Mouse (Mus musculus): ENCODE data around the gene Gabarapl2. TPM values are rescaled to one million over a fixed set of nuclear protein-coding genes. Genes with fewer than 3 reads are reported as not detected.

Gabarapl2 gene
- polyA plus RNA-seq, 1 experiment from 2014 or later: 167 TPM

DNA sequence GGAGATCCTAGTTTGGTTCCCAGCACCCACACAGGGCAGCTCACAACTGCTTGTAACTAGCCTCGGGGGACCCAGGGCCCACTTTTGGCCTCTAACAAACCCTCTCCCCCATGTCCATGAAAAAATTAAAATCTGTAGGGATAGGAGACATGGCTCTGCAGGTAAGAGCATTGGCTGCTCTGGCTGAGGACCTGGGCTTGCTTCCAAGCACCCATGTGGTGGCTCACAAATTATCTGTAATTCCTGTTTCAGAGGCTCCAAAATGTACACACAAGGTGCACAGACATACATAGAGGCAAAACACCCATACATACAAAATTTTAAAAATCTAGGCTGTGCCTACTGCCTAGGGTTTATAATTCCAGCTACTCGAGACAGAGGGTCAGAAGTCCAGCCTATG is 16.7 kb downstream of the Gabarapl2 start:
- 88% methylated on average over 2 of the region's 2 CpGs for WGBS
- Histone ChIP-seq H3K4me2 (no peak overlapping the region), H3K4me1 (peaks cover 8% of the 10 kb centered on the region), H3K9me3 (no peaks in the 10 kb centered on the region), H3K9ac (no peak overlapping the region), H3K27me3 (no peaks in the 10 kb centered on the region), H3K27ac (no peak overlapping the region), H3K36me3 (peaks cover 62% of the 10 kb centered on the region), H3K4me3 (no peak overlapping the region)
- no peak for ATAC-seq (ENCODE audit: insufficient number of reproducible peaks, insufficient read depth, low FRiP score, low TSS enrichment, low read depth)

DNA sequence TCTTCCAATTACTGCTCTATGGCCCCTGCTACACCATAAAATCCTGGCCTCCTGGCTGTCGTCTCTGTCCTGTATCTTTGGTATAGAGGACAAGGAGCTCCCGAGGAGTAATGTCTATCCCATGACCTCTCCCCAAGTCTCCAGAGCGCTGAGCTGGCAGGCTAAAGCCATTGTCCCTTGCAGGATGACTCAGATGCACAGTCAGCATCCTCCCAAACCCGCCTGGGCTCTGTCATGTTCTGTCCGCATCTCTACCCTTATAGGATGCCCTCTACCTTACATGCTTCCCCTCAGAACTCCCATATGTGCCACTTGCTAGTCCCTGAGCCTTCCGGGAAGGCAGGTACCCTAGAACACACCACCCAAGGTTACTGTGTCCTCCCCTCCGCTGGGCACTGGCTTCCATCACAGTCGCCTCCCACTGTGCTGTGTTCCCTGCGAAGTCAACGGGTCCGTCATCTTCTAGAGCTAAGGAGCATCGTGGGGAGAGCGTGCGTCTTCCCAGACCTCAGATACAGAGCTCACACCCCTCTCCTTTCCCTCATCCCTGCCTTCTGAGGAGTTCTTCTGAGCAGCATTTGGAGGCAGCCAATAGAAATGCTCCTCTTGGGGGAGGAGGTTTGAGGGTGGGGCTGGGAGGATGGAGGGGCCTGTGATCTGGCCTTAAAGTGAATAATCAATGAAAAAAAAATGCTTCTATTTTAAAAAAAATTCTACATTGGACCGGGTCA is 20.3 kb downstream of the Gabarapl2 start:
- Histone ChIP-seq H3K27ac (no peak overlapping the region), H3K9me3 (no peaks in the 10 kb centered on the region), H3K4me3 (no peak overlapping the region), H3K36me3 (peaks cover 33% of the 10 kb centered on the region), H3K4me1 (peaks cover 10% of the 10 kb centered on the region), H3K9ac (no peak overlapping the region), H3K27me3 (no peaks in the 10 kb centered on the region), H3K4me2 (no peak overlapping the region)
- ATAC-seq (ENCODE audit: insufficient number of reproducible peaks, insufficient read depth, low FRiP score, low TSS enrichment, low read depth): no peak
- WGBS: 76% methylated on average over 15 of the region's 15 CpGs

DNA sequence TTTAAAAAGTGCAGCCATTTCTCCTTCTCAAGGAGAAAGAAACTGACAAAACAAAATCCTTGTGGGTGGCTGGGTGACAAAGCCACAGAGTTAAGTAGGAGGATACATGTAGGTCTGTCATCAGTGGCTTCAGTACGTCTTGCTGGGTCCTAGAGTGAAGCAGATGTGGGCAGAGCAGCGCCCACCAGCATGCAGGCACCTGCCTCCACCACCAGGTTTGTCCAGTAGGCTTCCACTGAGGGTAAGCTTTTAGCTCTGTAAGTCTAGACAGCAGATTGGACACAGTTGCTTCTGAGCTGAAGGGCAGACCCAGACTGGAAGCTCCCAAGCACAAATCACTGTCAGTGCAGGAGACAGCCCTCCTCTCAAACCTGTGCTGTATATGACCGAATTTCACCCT is 20.8 kb downstream of the Gabarapl2 start:
- no peak for ATAC-seq (ENCODE audit: insufficient number of reproducible peaks, insufficient read depth, low FRiP score, low TSS enrichment, low read depth)
- WGBS: 73% methylated on average over 3 of the region's 3 CpGs
- no peak overlapping the region for H3K27ac ChIP-seq
- H3K36me3 ChIP-seq: peaks cover 28% of the 10 kb centered on the region
- peaks cover 10% of the 10 kb centered on the region for H3K4me1 ChIP-seq
- H3K9me3 ChIP-seq: no peaks in the 10 kb centered on the region
- no peak overlapping the region for H3K4me2 ChIP-seq
- no peak overlapping the region for H3K9ac ChIP-seq
- no peak overlapping the region for H3K4me3 ChIP-seq
- H3K27me3 ChIP-seq: no peaks in the 10 kb centered on the region

DNA sequence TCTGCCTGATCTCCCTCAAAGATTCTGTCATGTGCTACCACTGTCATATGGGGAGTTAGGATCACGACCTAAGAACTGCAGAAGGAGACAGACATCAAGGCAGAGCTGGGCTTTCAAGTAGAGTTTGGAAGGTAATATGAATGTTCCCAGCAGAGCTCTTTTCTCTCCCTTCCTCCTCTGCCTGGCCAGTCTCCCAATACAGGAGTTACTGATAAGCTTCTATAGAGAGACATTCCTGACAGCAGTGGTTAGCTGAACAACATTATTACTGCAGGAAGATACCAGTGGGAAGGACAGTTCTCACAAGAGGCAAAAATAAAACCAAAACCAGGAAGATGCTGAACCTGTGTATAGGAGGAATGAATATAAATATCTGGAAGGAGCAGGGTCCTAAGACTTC is 22.1 kb downstream of the Gabarapl2 start:
- H3K27me3 ChIP-seq: no peaks in the 10 kb centered on the region
- WGBS: 68% methylated on average over 1 of the region's 1 CpGs
- ATAC-seq (ENCODE audit: insufficient number of reproducible peaks, insufficient read depth, low FRiP score, low TSS enrichment, low read depth): no peak

DNA sequence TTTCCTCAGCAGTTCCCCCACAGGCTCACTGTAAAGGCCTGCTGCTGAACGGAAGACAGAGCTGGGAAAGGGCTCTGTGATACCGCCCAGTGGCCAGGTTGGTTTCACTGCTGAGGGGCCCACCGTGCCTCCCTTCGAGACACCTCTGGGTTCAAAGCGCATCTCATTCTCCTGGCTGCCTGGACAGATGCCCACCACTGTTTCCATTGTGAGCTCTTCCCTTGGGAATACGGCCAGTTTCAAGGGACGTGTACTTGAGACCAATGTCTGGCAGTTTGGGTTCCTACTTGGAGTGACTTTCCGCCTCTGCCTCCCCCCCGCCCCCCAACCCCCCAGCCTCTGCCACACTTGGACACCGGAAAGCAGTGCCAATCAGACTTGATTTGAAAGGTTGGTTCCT is 22.6 kb downstream of the Gabarapl2 start:
- Histone ChIP-seq H3K27ac (no peak overlapping the region), H3K36me3 (peaks cover 29% of the 10 kb centered on the region), H3K27me3 (no peaks in the 10 kb centered on the region), H3K4me1 (peaks cover 10% of the 10 kb centered on the region), H3K4me2 (no peak overlapping the region), H3K4me3 (no peak overlapping the region), H3K9me3 (no peaks in the 10 kb centered on the region), H3K9ac (no peak overlapping the region)
- WGBS: 76% methylated on average over 10 of the region's 10 CpGs
- no peak for ATAC-seq (ENCODE audit: insufficient number of reproducible peaks, insufficient read depth, low FRiP score, low TSS enrichment, low read depth)

More for the DNA sequence above, 22.1 kb downstream of the Gabarapl2 start:
- H3K4me2 ChIP-seq: no peak overlapping the region
- no peak overlapping the region for H3K27ac ChIP-seq
- H3K36me3 ChIP-seq: peaks cover 24% of the 10 kb centered on the region
- no peak overlapping the region for H3K4me3 ChIP-seq
- no peaks in the 10 kb centered on the region for H3K9me3 ChIP-seq
- H3K4me1 ChIP-seq: peaks cover 10% of the 10 kb centered on the region
- H3K9ac ChIP-seq: no peak overlapping the region

DNA sequence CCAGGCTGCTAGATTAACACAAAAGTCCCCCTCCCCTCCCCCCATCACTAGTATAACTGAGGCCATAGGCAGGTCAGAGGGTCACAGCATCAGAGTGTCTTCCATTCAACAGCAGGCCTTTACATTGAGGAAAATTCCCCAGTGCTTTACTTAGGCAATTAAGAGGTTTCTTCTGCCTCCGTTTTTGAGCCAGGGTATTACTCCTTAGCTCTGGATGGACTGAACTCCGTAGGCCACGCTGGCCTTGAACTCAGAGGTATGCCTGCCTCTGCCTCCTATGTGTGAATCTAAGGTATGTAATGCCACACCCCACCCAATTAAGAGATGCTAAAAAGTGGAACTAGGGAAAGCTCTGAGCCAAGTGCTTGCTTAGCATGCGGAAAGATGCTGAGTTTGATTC is 23.0 kb downstream of the Gabarapl2 start:
- no peak overlapping the region for H3K27ac ChIP-seq
- H3K9ac ChIP-seq: no peak overlapping the region
- no peaks in the 10 kb centered on the region for H3K27me3 ChIP-seq
- 83% methylated on average over 4 of the region's 4 CpGs for WGBS
- peaks cover 10% of the 10 kb centered on the region for H3K4me1 ChIP-seq
- H3K36me3 ChIP-seq: peaks cover 30% of the 10 kb centered on the region
- H3K4me2 ChIP-seq: no peak overlapping the region
- no peaks in the 10 kb centered on the region for H3K9me3 ChIP-seq
- ATAC-seq (ENCODE audit: insufficient number of reproducible peaks, insufficient read depth, low FRiP score, low TSS enrichment, low read depth): no peak
- no peak overlapping the region for H3K4me3 ChIP-seq

DNA sequence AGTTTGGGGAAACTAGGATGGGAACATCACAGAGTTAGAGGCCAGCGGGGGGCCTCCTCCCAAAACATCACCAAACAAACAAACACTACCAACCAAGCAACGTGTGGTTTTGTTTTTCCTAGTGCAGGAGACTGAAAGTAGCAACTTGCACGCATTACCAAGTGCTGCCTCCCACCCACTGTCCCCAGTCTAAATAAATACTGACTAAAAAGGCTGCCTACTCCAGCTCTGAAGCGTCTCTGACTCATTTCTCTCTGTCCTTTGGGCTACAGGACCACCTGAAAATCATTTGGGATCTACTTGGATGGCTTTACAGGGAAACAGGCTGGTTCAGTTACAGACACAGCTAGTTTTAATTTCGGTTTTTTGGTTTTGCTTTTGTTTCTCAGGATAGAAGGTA is 23.8 kb downstream of the Gabarapl2 start:
- peaks cover 24% of the 10 kb centered on the region for H3K36me3 ChIP-seq
- H3K9ac ChIP-seq: no peak overlapping the region
- H3K4me1 ChIP-seq: peaks cover 10% of the 10 kb centered on the region
- H3K4me3 ChIP-seq: no peak overlapping the region
- no peaks in the 10 kb centered on the region for H3K27me3 ChIP-seq
- no peak overlapping the region for H3K4me2 ChIP-seq
- H3K9me3 ChIP-seq: no peaks in the 10 kb centered on the region
- peak overlapping the region; percentile 48 for H3K27ac ChIP-seq
- WGBS: 41% methylated on average over 5 of the region's 5 CpGs
- ATAC-seq (ENCODE audit: insufficient number of reproducible peaks, insufficient read depth, low FRiP score, low TSS enrichment, low read depth): no peak

DNA sequence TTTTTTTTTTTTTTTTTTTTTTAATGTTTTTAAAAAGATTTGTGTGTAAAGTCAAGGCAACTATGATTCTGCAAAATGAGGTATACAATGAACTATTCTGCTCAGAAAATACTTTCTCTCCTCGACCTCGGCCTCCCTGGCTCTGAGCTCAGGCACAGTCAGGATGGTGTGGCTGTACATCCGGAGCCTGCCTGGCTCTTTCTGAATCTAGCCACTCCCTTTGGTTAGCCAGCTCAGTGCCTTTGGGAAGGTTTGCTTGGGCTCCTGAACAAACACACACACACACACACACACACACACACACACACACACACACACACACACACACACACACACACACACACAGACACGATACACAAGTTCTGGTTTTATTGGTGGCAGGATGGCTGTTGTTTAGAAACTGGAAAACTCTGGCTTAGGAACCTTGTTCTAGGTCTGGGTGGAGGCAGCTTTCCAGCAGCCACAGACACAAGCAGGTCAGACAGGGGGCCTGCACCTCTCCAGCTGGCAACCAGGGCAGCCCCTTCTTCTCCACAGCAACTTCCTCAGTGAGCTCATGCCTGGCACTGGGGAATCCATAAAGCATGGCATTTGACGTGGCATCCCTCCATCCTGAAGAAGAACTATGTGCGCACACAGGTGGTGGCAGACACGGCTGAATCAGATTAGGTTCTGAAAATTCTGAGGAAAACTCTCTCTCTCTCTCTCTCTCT is 24.5 kb downstream of the Gabarapl2 start:
- ATAC-seq (ENCODE audit: insufficient number of reproducible peaks, insufficient read depth, low FRiP score, low TSS enrichment, low read depth): no peak
- Histone ChIP-seq H3K9ac (no peak overlapping the region), H3K9me3 (no peaks in the 10 kb centered on the region), H3K4me2 (no peak overlapping the region), H3K27me3 (no peaks in the 10 kb centered on the region), H3K4me3 (no peak overlapping the region), H3K36me3 (peaks cover 20% of the 10 kb centered on the region), H3K4me1 (peaks cover 10% of the 10 kb centered on the region), H3K27ac (peak overlapping the region; percentile 48; the same call in 1 of the 2 replicates)
- 72% methylated on average over 7 of the region's 7 CpGs for WGBS

DNA sequence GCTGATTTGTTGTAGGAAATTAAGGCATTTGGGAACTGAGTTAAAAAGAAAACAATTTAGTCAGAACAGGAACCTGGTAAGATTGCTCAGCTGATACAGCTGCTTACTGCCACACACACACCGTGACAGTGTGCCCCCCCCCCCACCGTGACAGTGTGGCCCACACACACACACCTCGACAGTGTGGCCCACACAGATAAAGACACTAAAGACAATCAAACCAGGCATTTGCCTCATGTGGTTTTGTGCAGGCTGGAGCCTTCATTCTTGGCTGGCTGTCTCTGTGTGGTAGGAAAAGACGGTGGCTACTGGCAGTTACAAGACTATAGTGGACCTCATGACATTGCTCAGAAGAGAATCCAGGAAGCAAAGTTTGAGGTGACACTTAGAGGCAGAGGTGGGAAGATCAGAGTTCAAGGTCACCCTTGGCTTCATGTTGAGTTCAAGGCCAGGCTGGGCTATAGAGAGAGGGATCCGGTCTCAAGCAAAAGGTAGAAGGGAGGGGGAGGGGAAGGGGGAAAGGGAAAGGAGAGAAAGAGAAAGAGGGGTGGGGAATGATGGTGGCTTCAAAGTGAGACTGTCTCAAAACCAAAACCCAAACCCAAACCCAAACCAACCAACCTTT is 26.9 kb downstream of the Gabarapl2 start:
- ATAC-seq (ENCODE audit: insufficient number of reproducible peaks, insufficient read depth, low FRiP score, low TSS enrichment, low read depth): no peak
- no peak overlapping the region for H3K4me2 ChIP-seq
- no peaks in the 10 kb centered on the region for H3K9me3 ChIP-seq
- 86% methylated on average over 5 of the region's 5 CpGs for WGBS
- H3K4me3 ChIP-seq: no peak overlapping the region
- peaks cover 40% of the 10 kb centered on the region for H3K36me3 ChIP-seq
- no peak overlapping the region for H3K27ac ChIP-seq
- no peaks in the 10 kb centered on the region for H3K27me3 ChIP-seq
- peaks cover 7% of the 10 kb centered on the region for H3K4me1 ChIP-seq
- H3K9ac ChIP-seq: no peak overlapping the region

DNA sequence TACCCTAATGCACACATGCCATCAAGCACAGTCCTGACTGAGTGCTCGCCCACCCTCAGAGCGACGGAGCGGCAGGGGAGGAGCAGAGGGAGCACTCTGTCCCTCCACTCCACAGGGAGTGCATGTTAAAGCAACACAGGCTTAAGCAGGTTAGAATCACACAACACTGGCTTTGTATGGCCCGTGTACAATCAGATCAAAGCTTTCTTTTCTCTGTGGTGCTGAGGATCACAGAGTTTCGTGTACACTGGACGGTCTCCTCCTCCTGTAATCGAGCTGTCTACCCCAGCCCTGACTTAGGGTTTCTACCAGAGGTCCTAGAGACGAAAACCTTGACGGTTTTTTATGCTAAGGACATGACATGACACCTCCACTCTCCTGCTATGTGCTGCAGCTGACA is 28.0 kb downstream of the Gabarapl2 start:
- Histone ChIP-seq H3K9ac (no peak overlapping the region), H3K36me3 (peaks cover 49% of the 10 kb centered on the region), H3K9me3 (no peaks in the 10 kb centered on the region), H3K4me1 (peaks cover 7% of the 10 kb centered on the region), H3K4me2 (no peak overlapping the region), H3K27ac (no peak overlapping the region), H3K4me3 (no peak overlapping the region), H3K27me3 (no peaks in the 10 kb centered on the region)
- ATAC-seq (ENCODE audit: insufficient number of reproducible peaks, insufficient read depth, low FRiP score, low TSS enrichment, low read depth): no peak
- 82% methylated on average over 10 of the region's 10 CpGs for WGBS

DNA sequence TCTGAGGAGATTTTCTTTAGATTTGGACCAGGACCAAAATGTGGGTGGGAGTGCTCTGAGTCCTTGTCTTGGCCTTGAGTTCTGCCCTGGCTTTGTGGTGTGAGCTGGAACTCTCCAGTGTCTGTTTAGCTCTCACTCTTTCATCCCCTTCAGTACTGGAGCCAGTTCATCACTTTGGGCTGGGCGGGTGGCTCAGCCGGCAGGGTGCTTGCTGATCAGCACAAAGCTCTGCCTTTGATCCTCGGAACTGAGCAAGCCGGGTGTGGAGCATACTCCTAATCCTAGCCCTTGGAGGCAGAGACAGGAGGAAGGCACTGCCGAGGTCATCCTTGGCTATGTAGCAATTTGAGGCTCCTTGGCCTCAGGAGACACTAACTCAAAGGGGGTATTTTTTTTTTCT is 28.5 kb downstream of the Gabarapl2 start:
- peaks cover 7% of the 10 kb centered on the region for H3K4me1 ChIP-seq
- H3K36me3 ChIP-seq: peaks cover 54% of the 10 kb centered on the region
- H3K27me3 ChIP-seq: no peaks in the 10 kb centered on the region
- H3K9ac ChIP-seq: no peak overlapping the region
- no peak for ATAC-seq (ENCODE audit: insufficient number of reproducible peaks, insufficient read depth, low FRiP score, low TSS enrichment, low read depth)
- H3K27ac ChIP-seq: no peak overlapping the region
- H3K9me3 ChIP-seq: 0 out of 2 replicates have a peak, but pooled peaks cover under 1% of the 10 kb centered on the region
- H3K4me2 ChIP-seq: no peak overlapping the region
- no peak overlapping the region for H3K4me3 ChIP-seq
- 37% methylated on average over 5 of the region's 5 CpGs for WGBS

DNA sequence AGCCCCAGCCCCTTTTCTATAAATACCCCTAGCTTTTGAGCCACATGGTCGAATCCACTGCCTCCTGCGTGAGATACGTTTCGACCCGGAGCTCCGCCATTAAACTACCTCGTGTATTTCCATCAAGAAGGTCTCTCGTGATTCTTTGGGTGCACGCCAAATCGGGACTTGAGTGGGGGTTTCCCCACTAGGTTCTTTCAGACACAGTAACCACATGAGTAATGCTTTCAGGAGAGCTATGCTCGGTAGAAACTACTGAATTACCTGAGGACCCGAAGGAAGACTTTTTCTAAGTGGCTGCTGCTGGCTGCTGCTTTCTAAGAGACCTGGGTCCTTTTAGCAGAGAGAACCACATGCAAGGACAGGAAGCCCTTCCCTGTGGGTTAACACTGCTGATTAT is 33.6 kb downstream of the Gabarapl2 start:
- H3K36me3 ChIP-seq: peaks cover 78% of the 10 kb centered on the region
- no peak overlapping the region for H3K4me2 ChIP-seq
- no peak overlapping the region for H3K4me3 ChIP-seq
- ATAC-seq (ENCODE audit: insufficient number of reproducible peaks, insufficient read depth, low FRiP score, low TSS enrichment, low read depth): no peak
- H3K9ac ChIP-seq: no peak overlapping the region
- H3K9me3 ChIP-seq: 0 out of 2 replicates have a peak, but pooled peaks cover 3% of the 10 kb centered on the region
- no peak overlapping the region for H3K27ac ChIP-seq
- H3K4me1 ChIP-seq: no peaks in the 10 kb centered on the region
- 96% methylated on average over 12 of the region's 12 CpGs for WGBS
- H3K27me3 ChIP-seq: no peaks in the 10 kb centered on the region
